Mouse (Mus musculus): ENCODE data around the gene Slc35e2. TPM values are rescaled to one million over a fixed set of nuclear protein-coding genes. Genes with fewer than 3 reads are reported as not detected.

The Slc35e2 gene
- polyA plus RNA-seq, 1 experiment from 2014 or later, result 12.3 TPM

DNA sequence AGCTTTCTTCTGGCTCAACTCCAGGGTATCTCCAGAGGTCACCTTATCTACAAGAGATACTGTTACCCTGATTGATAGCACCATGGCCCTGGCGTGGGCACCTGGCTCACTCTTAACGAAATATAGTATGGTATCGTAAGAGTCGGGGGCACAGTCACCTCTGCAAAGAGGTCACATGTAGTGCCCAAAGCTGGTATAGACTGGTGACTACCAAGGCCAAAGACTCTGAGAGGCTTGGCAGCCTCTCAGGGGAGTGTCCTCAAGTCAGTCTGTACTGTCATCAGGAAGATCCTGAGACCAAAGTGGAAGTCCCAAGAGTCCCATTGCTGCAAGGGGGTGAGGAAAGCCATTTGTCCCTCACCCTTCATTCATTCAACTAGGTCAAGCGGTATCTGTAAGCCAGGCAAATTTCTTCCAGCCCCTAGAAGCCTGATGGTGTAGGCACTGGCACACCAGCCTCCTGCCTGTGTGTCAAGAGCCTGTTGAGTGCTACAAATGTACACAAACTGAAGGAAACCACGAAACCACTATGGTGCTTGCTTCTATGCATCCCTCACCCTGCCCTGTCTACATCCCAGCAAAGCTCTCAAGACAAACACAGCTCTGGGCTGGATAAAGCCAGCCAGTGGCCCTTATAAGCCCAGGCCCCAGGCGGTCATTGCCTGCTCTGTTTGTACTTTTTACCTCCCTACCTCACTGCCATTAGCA is 10.1 kb upstream of the Slc35e2 start:
- H3K36me3 ChIP-seq (ENCODE audit: control insufficient read depth, insufficient read depth, low read length), result peaks cover 35% of the 10 kb centered on the region
- no peak for ATAC-seq

DNA sequence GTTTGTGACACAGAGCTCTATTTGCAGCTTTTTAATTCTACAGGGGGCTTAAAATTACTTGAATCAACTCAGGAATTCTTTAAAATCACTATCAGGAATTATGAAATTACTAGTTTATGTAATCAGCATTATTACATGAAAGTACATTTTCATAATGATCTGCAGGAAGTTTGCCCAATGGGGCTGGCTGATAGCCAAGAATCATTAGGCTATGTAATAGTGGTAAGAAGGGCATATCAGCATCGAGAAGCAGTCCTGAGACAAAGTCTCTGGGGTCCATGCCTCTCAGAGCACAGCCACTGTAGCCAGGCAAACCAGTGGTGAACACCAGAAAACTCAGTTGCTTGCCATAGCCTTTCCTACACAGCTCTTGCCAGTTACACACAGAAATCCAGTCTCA is 7.4 kb upstream of the Slc35e2 start:
- H3K9ac ChIP-seq (ENCODE audit: low read depth, low read length), result no peak overlapping the region
- no peaks in the 10 kb centered on the region for H3K4me1 ChIP-seq (ENCODE audit: control insufficient read depth, insufficient read depth, low read depth, low read length)
- no peak overlapping the region for H3K27ac ChIP-seq (ENCODE audit: low read depth, low read length)
- no peak overlapping the region for H3K4me3 ChIP-seq (ENCODE audit: low read length)
- H3K27me3 ChIP-seq (replicated peaks; ENCODE audit: control insufficient read depth, insufficient read depth, low read length), result no peaks in the 10 kb centered on the region
- H3K36me3 ChIP-seq (ENCODE audit: control insufficient read depth, insufficient read depth, low read length), result peaks cover 12% of the 10 kb centered on the region
- no peak overlapping the region for H3K4me2 ChIP-seq (ENCODE audit: low read length)
- H3K9me3 ChIP-seq (ENCODE audit: control insufficient read depth, low read length), result no peaks in the 10 kb centered on the region
- ATAC-seq, result no peak
- WGBS, result 38% methylated on average over 1 of the region's 1 CpGs

More for the DNA sequence above, 10.1 kb upstream of the Slc35e2 start:
- no peak overlapping the region for H3K4me2 ChIP-seq (ENCODE audit: low read length)
- no peaks in the 10 kb centered on the region for H3K27me3 ChIP-seq (replicated peaks; ENCODE audit: control insufficient read depth, insufficient read depth, low read length)
- no peak overlapping the region for H3K9ac ChIP-seq (ENCODE audit: low read depth, low read length)
- H3K9me3 ChIP-seq (ENCODE audit: control insufficient read depth, low read length), result no peaks in the 10 kb centered on the region
- no peak overlapping the region for H3K4me3 ChIP-seq (ENCODE audit: low read length)
- no peak overlapping the region for H3K27ac ChIP-seq (ENCODE audit: low read depth, low read length)
- no peaks in the 10 kb centered on the region for H3K4me1 ChIP-seq (ENCODE audit: control insufficient read depth, insufficient read depth, low read depth, low read length)
- 89% methylated on average over 7 of the region's 7 CpGs for WGBS

DNA sequence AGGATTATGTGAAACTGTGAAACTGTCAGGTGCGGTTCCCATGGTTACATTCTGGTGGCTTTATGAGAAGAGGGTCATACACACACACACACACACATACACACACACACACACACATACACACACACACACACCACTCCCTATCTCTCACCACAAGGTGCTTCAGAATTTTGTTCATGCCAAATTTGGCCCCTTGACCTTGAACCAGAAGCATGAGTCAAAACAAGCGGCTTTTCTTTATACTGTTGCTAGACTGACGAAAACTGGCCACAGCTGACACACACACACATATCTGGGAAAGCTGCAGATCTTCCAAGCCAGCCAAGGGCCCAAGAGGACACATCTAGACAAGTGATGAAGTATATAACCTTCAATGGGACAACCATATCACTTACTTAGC is 5.4 kb upstream of the Slc35e2 start:
- H3K27ac ChIP-seq (ENCODE audit: low read depth, low read length), result no peak overlapping the region
- no peak for ATAC-seq
- no peaks in the 10 kb centered on the region for H3K4me1 ChIP-seq (ENCODE audit: control insufficient read depth, insufficient read depth, low read depth, low read length)
- no peak overlapping the region for H3K4me3 ChIP-seq (ENCODE audit: low read length)
- H3K9ac ChIP-seq (ENCODE audit: low read depth, low read length), result no peak overlapping the region
- no peaks in the 10 kb centered on the region for H3K36me3 ChIP-seq (ENCODE audit: control insufficient read depth, insufficient read depth, low read length)
- H3K4me2 ChIP-seq (ENCODE audit: low read length), result no peak overlapping the region
- H3K27me3 ChIP-seq (replicated peaks; ENCODE audit: control insufficient read depth, insufficient read depth, low read length), result no peaks in the 10 kb centered on the region
- 90% methylated on average over 3 of the region's 3 CpGs for WGBS
- no peaks in the 10 kb centered on the region for H3K9me3 ChIP-seq (ENCODE audit: control insufficient read depth, low read length)

DNA sequence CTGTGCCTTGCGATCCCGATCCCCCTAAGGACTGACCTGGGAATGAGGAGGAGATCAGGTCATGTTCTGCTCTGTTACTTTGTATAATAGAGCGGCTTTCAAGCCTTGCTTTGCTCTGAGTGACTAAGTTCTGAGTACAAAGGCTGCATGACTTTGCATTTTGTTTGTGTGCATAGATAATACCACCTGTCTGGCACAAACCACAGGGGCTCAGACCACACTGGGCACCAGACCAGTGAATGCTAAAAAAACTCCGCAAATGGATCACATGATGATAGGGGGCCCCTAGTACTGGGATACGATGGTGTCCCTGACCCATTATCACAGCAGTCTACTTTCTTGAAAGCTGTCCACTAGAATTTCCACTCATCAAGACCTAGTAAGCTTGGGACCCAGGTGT is 4.6 kb upstream of the Slc35e2 start:
- Histone ChIP-seq H3K9me3 (ENCODE audit: control insufficient read depth, low read length) (no peaks in the 10 kb centered on the region), H3K27ac (ENCODE audit: low read depth, low read length) (no peak overlapping the region), H3K27me3 (replicated peaks; ENCODE audit: control insufficient read depth, insufficient read depth, low read length) (no peaks in the 10 kb centered on the region), H3K4me1 (ENCODE audit: control insufficient read depth, insufficient read depth, low read depth, low read length) (no peaks in the 10 kb centered on the region), H3K9ac (ENCODE audit: low read depth, low read length) (no peak overlapping the region), H3K4me2 (ENCODE audit: low read length) (no peak overlapping the region), H3K4me3 (ENCODE audit: low read length) (no peak overlapping the region), H3K36me3 (ENCODE audit: control insufficient read depth, insufficient read depth, low read length) (no peaks in the 10 kb centered on the region)
- 75% methylated on average over 5 of the region's 5 CpGs for WGBS
- ATAC-seq, result no peak

DNA sequence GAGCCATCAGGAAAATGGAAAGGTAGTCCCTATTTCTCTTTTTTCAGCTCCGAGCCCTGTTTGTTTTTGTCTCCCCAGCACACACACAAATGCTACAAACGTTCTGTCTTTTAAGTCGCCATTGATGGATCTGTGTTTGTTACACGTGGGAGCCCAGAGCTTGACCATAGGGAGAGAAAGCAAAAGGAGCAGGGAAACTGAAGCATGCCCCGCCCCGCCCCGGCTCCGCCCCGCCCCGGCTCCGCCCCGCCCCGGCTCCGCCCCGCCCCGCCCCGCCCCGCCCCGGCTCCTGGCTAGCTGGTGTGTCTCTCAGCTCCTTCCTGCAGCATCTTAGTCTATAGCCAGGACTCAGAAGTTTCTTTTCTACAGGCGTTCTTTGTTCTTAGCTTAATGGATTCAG is 2.7 kb upstream of the Slc35e2 start:
- 21% methylated on average over 19 of the region's 20 CpGs for WGBS
- H3K4me2 ChIP-seq (ENCODE audit: low read length), result no peak overlapping the region
- ATAC-seq, result no peak
- H3K4me1 ChIP-seq (ENCODE audit: control insufficient read depth, insufficient read depth, low read depth, low read length), result peaks cover 11% of the 10 kb centered on the region
- no peaks in the 10 kb centered on the region for H3K9me3 ChIP-seq (ENCODE audit: control insufficient read depth, low read length)
- H3K9ac ChIP-seq (ENCODE audit: low read depth, low read length), result no peak overlapping the region
- H3K4me3 ChIP-seq (ENCODE audit: low read length), result no peak overlapping the region
- no peaks in the 10 kb centered on the region for H3K36me3 ChIP-seq (ENCODE audit: control insufficient read depth, insufficient read depth, low read length)
- no peaks in the 10 kb centered on the region for H3K27me3 ChIP-seq (replicated peaks; ENCODE audit: control insufficient read depth, insufficient read depth, low read length)
- no peak overlapping the region for H3K27ac ChIP-seq (ENCODE audit: low read depth, low read length)

DNA sequence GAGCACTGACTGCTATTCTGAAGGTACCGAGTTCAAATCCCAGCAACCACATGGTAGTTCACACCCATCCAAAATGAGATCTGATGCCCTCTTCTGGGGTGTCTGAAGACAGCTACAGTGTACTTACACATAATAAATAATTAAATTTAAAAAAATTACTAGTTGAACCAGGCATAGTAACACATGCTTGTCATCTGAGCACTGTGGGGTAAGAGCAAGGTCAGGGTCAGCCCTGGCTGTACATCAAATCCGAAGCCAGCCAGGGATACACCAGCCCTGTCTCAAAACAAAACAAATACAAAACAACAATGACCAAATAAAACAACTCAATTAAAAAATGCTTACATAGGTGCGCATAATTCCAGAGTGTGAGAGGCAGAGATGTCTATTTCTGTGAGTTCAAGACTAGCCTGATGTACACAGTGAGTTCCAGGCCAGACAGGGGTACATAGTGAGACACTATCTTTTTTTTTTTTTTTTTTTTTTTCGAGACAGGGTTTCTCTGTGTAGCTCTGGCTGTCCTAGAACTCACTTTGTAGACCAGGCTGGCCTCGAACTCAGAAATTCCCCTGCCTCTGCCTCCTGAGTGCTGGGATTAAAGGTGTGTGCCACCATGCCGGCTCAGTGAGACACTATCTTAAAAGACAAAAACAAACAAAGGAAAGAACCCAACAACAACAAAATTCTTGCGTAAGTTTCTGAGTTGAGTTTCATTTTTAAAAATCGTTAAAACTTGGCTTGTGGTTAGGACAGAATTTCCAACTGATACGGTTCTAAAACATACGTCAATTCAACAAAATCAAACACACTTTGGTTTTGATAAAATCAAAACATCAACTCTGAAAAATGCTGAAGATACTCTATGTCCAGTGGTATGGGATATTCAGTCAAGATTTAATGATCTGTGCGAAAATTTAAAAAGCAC is 1.1 kb upstream of the Slc35e2 start:
- peaks cover 11% of the 10 kb centered on the region for H3K4me1 ChIP-seq (ENCODE audit: control insufficient read depth, insufficient read depth, low read depth, low read length)
- no peak for ATAC-seq
- H3K27me3 ChIP-seq (replicated peaks; ENCODE audit: control insufficient read depth, insufficient read depth, low read length), result no peaks in the 10 kb centered on the region
- H3K36me3 ChIP-seq (ENCODE audit: control insufficient read depth, insufficient read depth, low read length), result no peaks in the 10 kb centered on the region
- peak overlapping the region; percentile 100 for H3K27ac ChIP-seq (ENCODE audit: low read depth, low read length)
- H3K9me3 ChIP-seq (ENCODE audit: control insufficient read depth, low read length), result no peaks in the 10 kb centered on the region
- H3K4me2 ChIP-seq (ENCODE audit: low read length), result peak overlapping the region; percentile 59
- H3K9ac ChIP-seq (ENCODE audit: low read depth, low read length), result peak overlapping the region; percentile 94; the same call in 1 of the 2 replicates
- peak overlapping the region; percentile 91 for H3K4me3 ChIP-seq (ENCODE audit: low read length)
- 88% methylated on average over 10 of the region's 11 CpGs for WGBS

DNA sequence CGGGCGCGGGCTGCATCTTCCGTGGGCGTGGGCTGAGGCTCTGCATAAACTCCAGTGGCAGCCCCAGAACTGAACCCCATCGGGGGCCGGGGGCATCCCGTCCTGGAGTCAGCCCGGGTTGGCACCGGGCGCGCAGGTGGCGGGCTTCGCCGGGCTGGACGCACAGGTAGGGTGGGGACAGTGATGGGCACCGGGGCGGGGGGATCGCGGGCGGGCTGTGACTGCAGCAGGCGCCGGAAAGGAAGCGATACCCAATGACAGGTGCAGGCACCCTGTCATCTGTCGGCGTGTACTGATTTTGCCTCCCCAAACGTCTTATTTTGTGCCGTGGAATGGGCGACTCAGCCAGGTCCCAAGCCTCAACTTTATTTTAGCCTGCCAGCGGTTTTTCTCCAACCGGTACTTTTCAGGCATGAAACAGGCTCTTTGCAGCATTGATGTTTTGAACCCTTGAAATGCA is 811 bp downstream of the Slc35e2 start:
- peak overlapping the region; percentile 100 for H3K27ac ChIP-seq (ENCODE audit: low read depth, low read length)
- peaks cover 11% of the 10 kb centered on the region for H3K4me1 ChIP-seq (ENCODE audit: control insufficient read depth, insufficient read depth, low read depth, low read length)
- ATAC-seq, result no peak
- peak overlapping the region; percentile 91 for H3K4me3 ChIP-seq (ENCODE audit: low read length)
- peak overlapping the region; percentile 59 for H3K4me2 ChIP-seq (ENCODE audit: low read length)
- no peaks in the 10 kb centered on the region for H3K36me3 ChIP-seq (ENCODE audit: control insufficient read depth, insufficient read depth, low read length)
- H3K9ac ChIP-seq (ENCODE audit: low read depth, low read length), result peak overlapping the region; percentile 94
- no peaks in the 10 kb centered on the region for H3K27me3 ChIP-seq (replicated peaks; ENCODE audit: control insufficient read depth, insufficient read depth, low read length)
- no peaks in the 10 kb centered on the region for H3K9me3 ChIP-seq (ENCODE audit: control insufficient read depth, low read length)
- WGBS, result 1% methylated on average over 30 of the region's 31 CpGs

DNA sequence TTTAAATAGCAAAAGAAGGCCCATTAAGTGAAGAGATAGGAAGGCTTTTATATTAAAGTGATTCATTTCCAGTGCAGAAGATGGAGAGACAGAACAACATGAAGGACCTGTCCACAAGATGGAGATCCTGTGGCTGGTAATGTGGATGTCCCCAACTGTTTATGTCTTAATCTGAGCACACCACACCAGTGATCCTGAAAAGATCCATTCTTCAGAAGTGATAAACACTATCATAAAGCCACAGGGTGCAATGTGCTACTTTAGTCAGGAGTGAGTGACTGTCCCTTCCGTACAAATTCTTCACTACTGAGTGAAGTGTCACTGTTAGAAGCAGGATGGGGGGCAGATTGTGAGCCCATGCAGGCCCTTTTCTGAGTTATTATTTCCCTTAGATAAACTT is 1.5 kb downstream of the Slc35e2 start:
- ATAC-seq, result no peak
- no peak overlapping the region for H3K9ac ChIP-seq (ENCODE audit: low read depth, low read length)

DNA sequence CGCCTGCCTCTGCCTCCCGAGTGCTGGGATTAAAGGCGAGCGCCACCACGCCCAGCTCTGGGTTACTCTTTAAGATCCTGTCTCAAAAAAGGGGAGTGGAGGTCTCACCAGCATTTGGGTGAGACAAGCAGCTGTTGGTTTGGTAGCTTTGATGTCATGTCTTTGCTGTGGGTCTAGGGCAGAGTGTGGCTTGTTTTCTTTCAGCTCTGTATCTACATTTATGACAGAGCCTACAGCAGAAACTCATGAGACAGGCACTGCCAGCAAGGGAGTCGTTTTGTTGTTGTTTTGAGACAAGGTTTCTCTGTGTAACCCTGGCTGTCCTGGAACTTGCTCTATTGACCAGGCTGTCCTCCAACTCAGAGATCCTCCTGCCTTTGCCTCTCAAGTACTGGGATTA is 2.6 kb downstream of the Slc35e2 start:
- no peak for ATAC-seq
- Histone ChIP-seq H3K36me3 (ENCODE audit: control insufficient read depth, insufficient read depth, low read length) (no peaks in the 10 kb centered on the region), H3K9me3 (ENCODE audit: control insufficient read depth, low read length) (no peaks in the 10 kb centered on the region), H3K4me1 (ENCODE audit: control insufficient read depth, insufficient read depth, low read depth, low read length) (peaks cover 11% of the 10 kb centered on the region), H3K4me2 (ENCODE audit: low read length) (no peak overlapping the region), H3K27me3 (replicated peaks; ENCODE audit: control insufficient read depth, insufficient read depth, low read length) (no peaks in the 10 kb centered on the region), H3K4me3 (ENCODE audit: low read length) (no peak overlapping the region), H3K27ac (ENCODE audit: low read depth, low read length) (no peak overlapping the region), H3K9ac (ENCODE audit: low read depth, low read length) (no peak overlapping the region)
- 98% methylated on average over 6 of the region's 6 CpGs for WGBS

More for the DNA sequence above, 1.5 kb downstream of the Slc35e2 start:
- H3K27me3 ChIP-seq (replicated peaks; ENCODE audit: control insufficient read depth, insufficient read depth, low read length), result no peaks in the 10 kb centered on the region
- peaks cover 11% of the 10 kb centered on the region for H3K4me1 ChIP-seq (ENCODE audit: control insufficient read depth, insufficient read depth, low read depth, low read length)
- H3K4me3 ChIP-seq (ENCODE audit: low read length), result peak overlapping the region; percentile 91
- H3K4me2 ChIP-seq (ENCODE audit: low read length), result peak overlapping the region; percentile 59
- no peaks in the 10 kb centered on the region for H3K36me3 ChIP-seq (ENCODE audit: control insufficient read depth, insufficient read depth, low read length)
- H3K27ac ChIP-seq (ENCODE audit: low read depth, low read length), result no peak overlapping the region
- no peaks in the 10 kb centered on the region for H3K9me3 ChIP-seq (ENCODE audit: control insufficient read depth, low read length)
- WGBS, result 91% methylated on average over 1 of the region's 1 CpGs
